ENCODE assay signal across 23 mouse cellular contexts in the genomic region with DNA sequence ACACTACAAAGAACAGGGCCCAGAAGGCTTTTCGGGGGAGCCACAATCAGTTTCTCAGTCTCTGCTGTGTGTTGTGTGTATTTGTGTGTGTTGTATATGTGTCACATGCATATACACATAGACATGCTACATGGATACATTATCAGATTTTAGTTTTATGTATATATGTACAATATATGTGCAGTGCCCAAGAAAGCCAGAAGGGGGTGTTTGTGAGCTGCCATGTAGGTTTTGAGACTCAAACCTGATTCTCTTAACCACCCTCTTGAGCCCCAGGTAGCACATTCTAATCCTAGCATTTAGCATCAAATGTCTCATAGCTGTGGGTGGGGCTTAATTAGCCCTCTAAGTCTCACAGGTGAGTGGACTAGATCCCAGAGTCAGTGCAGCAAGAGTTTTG. TPM values are rescaled to one million over a fixed set of nuclear protein-coding genes. Genes with fewer than 3 reads are reported as not detected.
DNase-seq lines count a peak whose midpoint lies in the region; ATAC-seq and TF ChIP-seq lines count a peak whose summit lies in the region.
"Had no signal": no experiment of that assay in that cellular context is flagged by ENCODE, and none has a peak within 500 bp of the region (broad histone marks: within the 10 kb centered on the region; RNA-seq: fewer than 3 reads in every experiment).

No protein-coding gene starts in this region.

- intact Hi-C loops in gastrocnemius, adult 2 months (cut with DNase I), result no loop called here

- no peak for ATAC-seq in liver, embryonic 14.5 days (ENCODE audit: insufficient read depth)
- ATAC-seq in liver, embryonic 11.5 days (replicated peaks; ENCODE audit: low FRiP score), result no peak
- no peak for ATAC-seq in forebrain, embryonic 15.5 days (replicated peaks)
- ATAC-seq: forebrain, embryonic 14.5 days; inflammation-experienced regulatory T-cells, adult 6 months; liver, embryonic 12.5 days had no signal

- H3K9me3 ChIP-seq in liver, embryonic 14.5 days (ENCODE audit: control insufficient read depth, low read length), result no peaks in the 10 kb centered on the region
- no peaks in the 10 kb centered on the region for H3K9me3 ChIP-seq in liver, embryonic 11.5 days (ENCODE audit: control insufficient read depth, low read length)
- H3K9me3 ChIP-seq in forebrain, embryonic 15.5 days, result no peaks in the 10 kb centered on the region
- H3K9me3 ChIP-seq: embryonic facial prominence, embryonic 15.5 days; heart, embryonic 13.5 days; liver, embryonic 12.5 days; lung, embryonic 15.5 days; midbrain, embryonic 12.5 days; neural tube, embryonic 12.5 days had no signal

- H3K4me3 ChIP-seq in gastrocnemius, adult 2 months, result no peak overlapping the region
- H3K4me3 ChIP-seq in liver, embryonic 14.5 days (ENCODE audit: insufficient read depth in 1 of 2, low read depth in 2 of 2, low read length in 2 of 2), result no peak overlapping the region
- H3K4me3 ChIP-seq in liver, embryonic 11.5 days (ENCODE audit: low read depth, low read length), result no peak overlapping the region
- no peak overlapping the region for H3K4me3 ChIP-seq in forebrain, embryonic 15.5 days
- H3K4me3 ChIP-seq: embryonic facial prominence, embryonic 15.5 days; heart, embryonic 13.5 days; liver, embryonic 12.5 days; lung, embryonic 15.5 days; midbrain, embryonic 12.5 days; neural tube, embryonic 12.5 days had no signal

- no peak for DNase-seq in gastrocnemius, adult 2 months
- no peak for DNase-seq in gastrocnemius, postnatal 10 days
- DNase-seq in liver, embryonic 14.5 days (ENCODE audit: low read depth in 3 of 3, low spot score in 3 of 3), result no peak
- no peak for DNase-seq in liver, embryonic 11.5 days (ENCODE audit: low spot score)
- DNase-seq in B cell, adult 2 months, result peak; percentile 30 to 33
- DNase-seq in R1 (ENCODE audit: low read depth, low spot score), result peak; percentile 22
- DNase-seq in adrenal gland, adult (ENCODE audit: inconsistent age in 2 of 2, low spot score in 1 of 2), result no peak
- DNase-seq: adrenal gland, postnatal 36 days; cerebellum, adult 9-10 months; gastrocnemius, postnatal 14 days; heart, adult 18-20 months; heart, postnatal 14 days; kidney, postnatal 36 days; right cerebral cortex, postnatal 14 days had no signal

- no peaks in the 10 kb centered on the region for H3K36me3 ChIP-seq in liver, embryonic 14.5 days (replicated peaks; ENCODE audit: control insufficient read depth, insufficient read depth, low read depth)
- no peaks in the 10 kb centered on the region for H3K36me3 ChIP-seq in liver, embryonic 11.5 days (ENCODE audit: control insufficient read depth, insufficient read depth, low read length)
- no peaks in the 10 kb centered on the region for H3K36me3 ChIP-seq in forebrain, embryonic 15.5 days
- H3K36me3 ChIP-seq: embryonic facial prominence, embryonic 15.5 days; heart, embryonic 13.5 days; liver, embryonic 12.5 days; lung, embryonic 15.5 days; midbrain, embryonic 12.5 days; neural tube, embryonic 12.5 days had no signal

- H3K27me3 ChIP-seq in liver, embryonic 14.5 days (ENCODE audit: control insufficient read depth, insufficient read depth, low read length), result no peaks in the 10 kb centered on the region
- H3K27me3 ChIP-seq in liver, embryonic 11.5 days (replicated peaks; ENCODE audit: control insufficient read depth, insufficient read depth, low read length), result no peaks in the 10 kb centered on the region
- H3K27me3 ChIP-seq in forebrain, embryonic 15.5 days, result no peaks in the 10 kb centered on the region
- H3K27me3 ChIP-seq: embryonic facial prominence, embryonic 15.5 days; heart, embryonic 13.5 days; liver, embryonic 12.5 days; lung, embryonic 15.5 days; midbrain, embryonic 12.5 days; neural tube, embryonic 12.5 days had no signal

- H3K27ac ChIP-seq in gastrocnemius, adult 2 months, result no peak overlapping the region
- H3K27ac ChIP-seq in liver, embryonic 14.5 days, result no peak overlapping the region
- H3K27ac ChIP-seq in liver, embryonic 11.5 days (ENCODE audit: low read depth, low read length), result no peak overlapping the region
- no peak overlapping the region for H3K27ac ChIP-seq in forebrain, embryonic 15.5 days (replicated peaks)
- H3K27ac ChIP-seq: embryonic facial prominence, embryonic 15.5 days; heart, embryonic 13.5 days; liver, embryonic 12.5 days; lung, embryonic 15.5 days; midbrain, embryonic 12.5 days; neural tube, embryonic 12.5 days had no signal

- H3K4me2 ChIP-seq in liver, embryonic 14.5 days (ENCODE audit: low read depth), result no peak overlapping the region
- H3K4me2 ChIP-seq in liver, embryonic 11.5 days, result no peak overlapping the region
- H3K4me2 ChIP-seq in forebrain, embryonic 15.5 days (replicated peaks), result no peak overlapping the region
- H3K4me2 ChIP-seq: embryonic facial prominence, embryonic 15.5 days; heart, embryonic 13.5 days; liver, embryonic 12.5 days; lung, embryonic 15.5 days; midbrain, embryonic 12.5 days; neural tube, embryonic 12.5 days had no signal

- no peak for TF ChIP-seq EP300 in liver, embryonic 14.5 days (IDR thresholded peaks at IDR 0.05; ENCODE audit: low read depth)

- 70% methylated on average over 1 of the region's 1 CpGs for WGBS in liver, embryonic 14.5 days (ENCODE audit: insufficient replicate concordance)
- 78% methylated on average over 1 of the region's 1 CpGs for WGBS in liver, embryonic 11.5 days
- WGBS in forebrain, embryonic 15.5 days, result 89% methylated on average over 1 of the region's 1 CpGs

- H3K4me1 ChIP-seq in liver, embryonic 14.5 days (replicated peaks; ENCODE audit: control insufficient read depth in 2 of 2, insufficient read depth in 2 of 2, low read length in 1 of 2), result peaks cover 0 to 5% of the 10 kb centered on the region in 2 experiments; a peak in 1 of 4 replicates
- peaks cover 4% of the 10 kb centered on the region for H3K4me1 ChIP-seq in liver, embryonic 11.5 days (replicated peaks; ENCODE audit: control insufficient read depth, insufficient read depth, low read length)
- no peaks in the 10 kb centered on the region for H3K4me1 ChIP-seq in forebrain, embryonic 15.5 days
- H3K4me1 ChIP-seq: embryonic facial prominence, embryonic 15.5 days; midbrain, embryonic 12.5 days; neural tube, embryonic 12.5 days had no signal

- peak; percentile 33; the same call in 1 of the 2 replicates for TF ChIP-seq CTCF in gastrocnemius, adult 2 months (IDR thresholded peaks at IDR 0.05)
- peak; percentile 5; the same call in 1 of the 2 replicates for TF ChIP-seq CTCF in liver, embryonic 14.5 days (IDR thresholded peaks at IDR 0.05; ENCODE audit: low read depth)

- no peak overlapping the region for H3K9ac ChIP-seq in liver, embryonic 14.5 days (replicated peaks)
- no peak overlapping the region for H3K9ac ChIP-seq in liver, embryonic 11.5 days (ENCODE audit: low read depth, low read length)
- H3K9ac ChIP-seq in forebrain, embryonic 15.5 days (replicated peaks), result no peak overlapping the region
- H3K9ac ChIP-seq: embryonic facial prominence, embryonic 15.5 days; heart, embryonic 13.5 days; liver, embryonic 12.5 days; lung, embryonic 15.5 days; midbrain, embryonic 12.5 days; neural tube, embryonic 12.5 days had no signal

RNA-seq across cellular contexts. Expression of a gene that starts 35.7 kb away (rescaled TPM):
- 10 to 100 TPM; 68.3 to 69.6 TPM for total RNA-seq in gastrocnemius, adult 2 months (2021)
- 10 to 100 TPM; 83.8 to 87.2 TPM for total RNA-seq in gastrocnemius, postnatal 10 days (2021)
- polyA plus RNA-seq in liver, embryonic 14.5 days (2012; rRNA removed), result 26.5 and 29.4 TPM in 2 replicates
- polyA plus RNA-seq in liver, embryonic 14.5 days (2014; fragmentation: Nextera tagmentation; extraction: Ambion mirVana), result 34.9 and 35.3 TPM in 2 replicates
- polyA plus RNA-seq in liver, embryonic 11.5 days (2014; fragmentation: Nextera tagmentation; extraction: Ambion mirVana), result 53.6 and 56.4 TPM in 2 replicates
- 100 and 106 TPM in 2 replicates for polyA plus RNA-seq in forebrain, embryonic 15.5 days (2015; fragmentation: Nextera tagmentation; extraction: Ambion mirVana)

RNA-seq across cellular contexts. Expression of a gene that starts 43.4 kb away (rescaled TPM):
- total RNA-seq in gastrocnemius, adult 2 months (2021), result 1 to 10 TPM; 1.2 to 1.4 TPM
- 1 to 10 TPM; 2.3 to 4.6 TPM for total RNA-seq in gastrocnemius, postnatal 10 days (2021)
- polyA plus RNA-seq in liver, embryonic 14.5 days (2012; rRNA removed), result 3.7 and 4.1 TPM in 2 replicates
- 6.3 and 7.6 TPM in 2 replicates for polyA plus RNA-seq in liver, embryonic 14.5 days (2014; fragmentation: Nextera tagmentation; extraction: Ambion mirVana)
- 15.4 and 18.8 TPM in 2 replicates for polyA plus RNA-seq in liver, embryonic 11.5 days (2014; fragmentation: Nextera tagmentation; extraction: Ambion mirVana)
- 53.1 and 54.0 TPM in 2 replicates for polyA plus RNA-seq in forebrain, embryonic 15.5 days (2015; fragmentation: Nextera tagmentation; extraction: Ambion mirVana)

Comparison
In these comparisons a context has a peak if more than half of its experiments do, and no peak if none do; other contexts are left out.
1. DNase-seq: peak in B cell, adult 2 months (2 of 2) and R1 (single experiment); none in gastrocnemius, adult 2 months (single experiment), gastrocnemius, postnatal 10 days (single experiment), liver, embryonic 14.5 days (0 of 3), liver, embryonic 11.5 days (single experiment) and adrenal gland, adult (0 of 2).